1 mouse cellular context compared by ENCODE assay signal in genomic region chr7:25786974-25787373, GRCm38 (mm10).
A peak's percentile ranks its signal among the peaks of the same experiment; 100 is the strongest.
TF ChIP-seq lines count a peak whose summit lies in the region.

No protein-coding gene starts in this region.

TF ChIP-seq in CH12.LX, 34 proteins besides CTCF, POLR2A, EP300 and RAD21:
- TF ChIP-seq USF1 (IDR thresholded peaks at IDR 0.05; ENCODE audit: low read depth, low read length) = no peak
- no peak for TF ChIP-seq JUN (IDR thresholded peaks at IDR 0.05; ENCODE audit: insufficient read depth, low read depth, low read length)
- no peak for TF ChIP-seq MAZ (IDR thresholded peaks at IDR 0.05; ENCODE audit: low read depth, low read length)
- TF ChIP-seq ZKSCAN1 (IDR thresholded peaks at IDR 0.05; ENCODE audit: borderline replicate concordance, low read depth, low read length) = no peak
- TF ChIP-seq MAFK (IDR thresholded peaks at IDR 0.05; ENCODE audit: insufficient replicate concordance, low read length) = no peak
- TF ChIP-seq PAX5 (IDR thresholded peaks at IDR 0.05; ENCODE audit: low read length) = no peak
- no peak for TF ChIP-seq NELFE (IDR thresholded peaks at IDR 0.05; ENCODE audit: low read depth, low read length)
- no peak for TF ChIP-seq MXI1 (IDR thresholded peaks at IDR 0.05; ENCODE audit: low read depth, low read length)
- no peak for TF ChIP-seq UBTF (IDR thresholded peaks at IDR 0.05; ENCODE audit: low read depth, low read length)
- TF ChIP-seq ZMIZ1 (IDR thresholded peaks at IDR 0.05; ENCODE audit: low read depth, low read length) = no peak
- TF ChIP-seq GABPA (IDR thresholded peaks at IDR 0.05; ENCODE audit: insufficient replicate concordance, low read depth, low read length) = no peak
- peak; percentile 22; the same call in 1 of the 2 replicates for TF ChIP-seq IRF4 (IDR thresholded peaks at IDR 0.05; ENCODE audit: low read depth, low read length)
- TF ChIP-seq CHD2 (IDR thresholded peaks at IDR 0.05; ENCODE audit: low read length) = no peak
- no peak for TF ChIP-seq USF2 (conservative IDR thresholded peaks at IDR 0.05; ENCODE audit: low read depth, low read length)
- no peak for TF ChIP-seq SMC3 (IDR thresholded peaks at IDR 0.05; ENCODE audit: low read depth, low read length)
- no peak for TF ChIP-seq HCFC1 (IDR thresholded peaks at IDR 0.05; ENCODE audit: low read depth, low read length)
- peak; percentile 91 for TF ChIP-seq BHLHE40 (IDR thresholded peaks at IDR 0.05; ENCODE audit: low read depth, low read length)
- TF ChIP-seq MEF2A (IDR thresholded peaks at IDR 0.05; ENCODE audit: borderline replicate concordance, low read depth, low read length) = peak; percentile 62; the same call in 1 of the 2 replicates
- peak; percentile 45 for TF ChIP-seq ETS1 (conservative IDR thresholded peaks at IDR 0.05; ENCODE audit: low read depth, low read length)
- no peak for TF ChIP-seq CHD1 (IDR thresholded peaks at IDR 0.05; ENCODE audit: low read depth, low read length)
- no peak for TF ChIP-seq ZC3H11A (IDR thresholded peaks at IDR 0.05; ENCODE audit: low read depth, low read length)
